Mouse (Mus musculus): ENCODE measurements around the gene Mettl24.

DNA sequence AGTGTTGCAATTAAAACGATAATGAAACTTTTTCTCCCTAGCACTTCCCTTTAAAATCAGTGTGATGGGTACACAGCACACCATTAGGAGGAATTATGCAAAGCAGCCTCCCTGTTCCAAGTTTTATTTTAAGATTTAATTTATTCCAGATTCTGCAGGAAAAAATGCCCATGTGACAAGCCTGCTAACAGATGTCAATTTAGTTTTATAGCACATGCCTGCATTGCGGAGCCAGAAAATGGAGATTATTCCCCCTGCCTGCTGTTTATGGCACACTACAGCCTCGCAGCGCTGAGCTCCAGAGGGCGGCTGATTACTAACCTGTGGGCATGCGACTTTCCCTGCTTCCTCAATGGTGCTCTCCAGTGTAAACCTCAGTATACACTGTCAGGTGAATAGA, 79.5 kb downstream of the Mettl24 start:
- TF ChIP-seq POLR2A (IDR thresholded peaks at IDR 0.05; ENCODE audit: control insufficient read depth, low read depth, low read length) (no peak), CTCF (IDR thresholded peaks at IDR 0.05; ENCODE audit: control insufficient read depth, insufficient read depth, insufficient replicate concordance, low read depth, low read length) (no peak)
